Mouse (Mus musculus) CH12.LX (cell line): ENCODE results near the gene Srp9. TPM values are rescaled to one million over a fixed set of nuclear protein-coding genes. Genes with fewer than 3 reads are reported as not detected.

Experiments used
- DNase-seq: peaks from one replicate; pipeline ENCODE4 v3.0.0-alpha.2; 2013; ENCODE audit errors: extremely low read depth
- H3K27ac ChIP-seq: 2 replicates; pipeline ENCODE4 v1.5.1; 2012; ENCODE audit warnings: low read depth, mild to moderate bottlenecking, control low read depth, moderate library complexity; ENCODE audit not compliant: insufficient read depth
- H3K27me3 ChIP-seq: replicated peaks from 2 replicates; pipeline ENCODE3; 2012; ENCODE audit warnings: inconsistent platforms
- H3K36me3 ChIP-seq, 2 experiments: replicated peaks in 1 of 2; 2 replicates each; pipeline versions ENCODE3 to v1.6.1; 2012; ENCODE audit warnings: inconsistent platforms in 1 of 2, low read length in 1 of 2, mild to moderate bottlenecking in 1 of 2, mixed read lengths in 1 of 2, moderate library complexity in 1 of 2; ENCODE audit not compliant: control insufficient read depth in 1 of 2, insufficient read depth in 1 of 2
- H3K4me1 ChIP-seq, 2 experiments: 2 replicates each; pipeline ENCODE4 v1.6.1; 2012; ENCODE audit warnings: inconsistent platforms in 1 of 2, moderate library complexity in 1 of 2; ENCODE audit not compliant: insufficient read depth in 2 of 2, control insufficient read depth in 1 of 2
- H3K4me2 ChIP-seq: 2 replicates; pipeline ENCODE4 v1.6.1; 2012; ENCODE audit warnings: low read depth, mild to moderate bottlenecking, control low read depth; ENCODE audit not compliant: poor library complexity, insufficient read depth, severe bottlenecking
- H3K4me3 ChIP-seq, 3 experiments: fragments of 150-350 bp in 1 of 3; sonication (generic) in 1 of 3; replicated peaks in 1 of 3; 2 replicates each; pipeline versions ENCODE3 to v1.5.1; 2011 to 2012; ENCODE audit warnings: low read depth in 2 of 3, low read length in 2 of 3, mild to moderate bottlenecking in 2 of 3, moderate library complexity in 2 of 3, control low read depth in 1 of 3, improper control_type of control experiment in 1 of 3, inconsistent platforms in 1 of 3, mixed read lengths in 1 of 3; ENCODE audit not compliant: poor library complexity in 1 of 3
- H3K79me2 ChIP-seq: replicated peaks from 2 replicates; pipeline ENCODE4 v1.6.1; 2012; ENCODE audit warnings: mild to moderate bottlenecking, moderate library complexity; ENCODE audit not compliant: control insufficient read depth, poor library complexity, insufficient read depth, severe bottlenecking; ENCODE audit errors: extremely low read depth
- H3K9ac ChIP-seq: 2 replicates; pipeline ENCODE4 v1.6.1; 2012; ENCODE audit warnings: low read depth, mild to moderate bottlenecking, control low read depth, moderate library complexity; ENCODE audit not compliant: insufficient read depth
- H3K9me3 ChIP-seq: replicated peaks from 2 replicates; pipeline ENCODE3; 2012; ENCODE audit warnings: low read length, inconsistent platforms, mixed read lengths
- CHD1 ChIP-seq: IDR thresholded peaks from 2 replicates; pipeline ENCODE4 v1.6.1; 2012; ENCODE audit warnings: low read depth, low read length, improper control_type of control experiment, inconsistent platforms
- CHD2 ChIP-seq: IDR thresholded peaks from 2 replicates; pipeline ENCODE4 v1.6.1; 2011; ENCODE audit warnings: low read length, improper control_type of control experiment
- CTCF ChIP-seq, 2 experiments: IDR thresholded peaks in 1 of 2; conservative IDR thresholded peaks in 1 of 2; 2 replicates each; pipeline ENCODE4 v1.5.1; 2011 to 2012; ENCODE audit warnings: low read depth in 2 of 2, low read length in 2 of 2, improper control_type of control experiment in 1 of 2, inconsistent platforms in 1 of 2, mild to moderate bottlenecking in 1 of 2, moderate library complexity in 1 of 2
- E2F4 ChIP-seq: IDR thresholded peaks from 2 replicates; pipeline ENCODE4 v1.6.1; 2011; ENCODE audit warnings: low read depth, low read length, improper control_type of control experiment; ENCODE audit not compliant: insufficient replicate concordance
- ELF1 ChIP-seq: IDR thresholded peaks from 2 replicates; pipeline ENCODE4 v1.6.1; 2014; ENCODE audit warnings: low read depth, mild to moderate bottlenecking, inconsistent platforms, low read length, improper control_type of control experiment
- EP300 ChIP-seq: IDR thresholded peaks from 2 replicates; pipeline ENCODE4 v1.6.1; 2011; ENCODE audit warnings: low read length, improper control_type of control experiment
- GABPA ChIP-seq: IDR thresholded peaks from 2 replicates; pipeline ENCODE4 v1.6.1; 2012; ENCODE audit warnings: low read depth, low read length, improper control_type of control experiment, inconsistent platforms; ENCODE audit not compliant: insufficient replicate concordance
- IRF4 ChIP-seq: IDR thresholded peaks from 2 replicates; pipeline ENCODE4 v1.6.1; 2014; ENCODE audit warnings: low read depth, mild to moderate bottlenecking, inconsistent platforms, low read length, improper control_type of control experiment
- JUND ChIP-seq: conservative IDR thresholded peaks from 2 replicates; pipeline ENCODE4 v1.6.1; 2011; ENCODE audit warnings: low read depth, low read length, improper control_type of control experiment
- MAX ChIP-seq: IDR thresholded peaks from 2 replicates; pipeline ENCODE4 v1.6.1; 2011; ENCODE audit warnings: low read length, improper control_type of control experiment
- MAZ ChIP-seq: IDR thresholded peaks from 2 replicates; pipeline ENCODE4 v1.6.1; 2012; ENCODE audit warnings: low read depth, mild to moderate bottlenecking, inconsistent platforms, low read length, improper control_type of control experiment, moderate library complexity
- NELFE ChIP-seq: IDR thresholded peaks from 2 replicates; pipeline ENCODE4 v1.6.1; 2011; ENCODE audit warnings: low read depth, low read length, improper control_type of control experiment
- PAX5 ChIP-seq: IDR thresholded peaks from 2 replicates; pipeline ENCODE4 v1.6.1; 2012; ENCODE audit warnings: low read length, inconsistent platforms, mixed read lengths
- POLR2AphosphoS2 ChIP-seq: IDR thresholded peaks from 2 replicates; pipeline ENCODE4 v1.6.1; 2011; ENCODE audit warnings: low read depth, low read length, improper control_type of control experiment
- RAD21 ChIP-seq: IDR thresholded peaks from 2 replicates; pipeline ENCODE4 v1.6.1; 2011; ENCODE audit warnings: low read depth, mild to moderate bottlenecking, low read length, improper control_type of control experiment, moderate library complexity
- RCOR1 ChIP-seq: conservative IDR thresholded peaks from 2 replicates; pipeline ENCODE4 v1.6.1; 2012; ENCODE audit warnings: low read depth, mild to moderate bottlenecking, inconsistent platforms, low read length, improper control_type of control experiment
- SIN3A ChIP-seq: IDR thresholded peaks from 2 replicates; pipeline ENCODE4 v1.6.1; 2012; ENCODE audit warnings: low read length, improper control_type of control experiment, inconsistent platforms
- TBP ChIP-seq: conservative IDR thresholded peaks from 2 replicates; pipeline ENCODE4 v1.6.1; 2011; ENCODE audit warnings: low read depth, low read length, improper control_type of control experiment
- UBTF ChIP-seq: IDR thresholded peaks from 2 replicates; pipeline ENCODE4 v1.6.1; 2012; ENCODE audit warnings: low read depth, mild to moderate bottlenecking, inconsistent platforms, low read length, improper control_type of control experiment, moderate library complexity
- USF2 ChIP-seq: conservative IDR thresholded peaks from 2 replicates; pipeline ENCODE4 v1.6.1; 2011; ENCODE audit warnings: low read depth, low read length, improper control_type of control experiment
- ZKSCAN1 ChIP-seq: IDR thresholded peaks from 2 replicates; pipeline ENCODE4 v1.6.1; 2012; ENCODE audit warnings: low read depth, inconsistent platforms, low read length, improper control_type of control experiment, borderline replicate concordance
- ZMIZ1 ChIP-seq: IDR thresholded peaks from 2 replicates; pipeline ENCODE4 v1.6.1; 2012; ENCODE audit warnings: low read depth, mild to moderate bottlenecking, inconsistent platforms, low read length, improper control_type of control experiment
- ZNF384 ChIP-seq: IDR thresholded peaks from 2 replicates; pipeline ENCODE4 v1.6.1; 2012; ENCODE audit warnings: low read depth, low read length, improper control_type of control experiment, inconsistent platforms
- dilution Hi-C: fragments of 300-500 bp; cut with MboI; formaldehyde crosslinking; loops from 2 replicates; pipeline ENCODE4 v1.14.3; 2020; ENCODE audit warnings: low sequenced_read_pairs; ENCODE audit not compliant: extremely low pct_unique_long_range_greater_than_20kb, extremely low pct_ligation_motif_present
- in situ Hi-C: fragments of 300-500 bp; cut with MboI; formaldehyde crosslinking; loops from 3 replicates; pipeline ENCODE4 v1.14.3; 2019; ENCODE audit warnings: low sequenced_read_pairs, low pct_ligation_motif_present, low pct_unique_long_range_greater_than_20kb, mixed read lengths
- polyA plus RNA-seq: library from polyadenylated mRNA; unstranded; fragments of >175 nt; gene quantifications from 2 replicates; pipeline ENCODE4 v1.2.1, GENCODE M21; 2012; ENCODE audit warnings: low read depth; ENCODE audit not compliant: insufficient read length
- total RNA-seq, 2 experiments: library from RNA; depleted of rRNA; stranded (reverse); fragments of 300-350 nt in 1 of 2; fragments of >200 nt in 1 of 2; gene quantifications; 2 replicates each; pipeline ENCODE4 v1.2.3; 2012 to 2014

Srp9 gene
- total and polyA plus RNA-seq, 3 experiments: 135 to 221 (median 138) TPM

- H3K9ac ChIP-seq: no peak overlapping the region
- H3K4me1 ChIP-seq: peaks cover 0 to 3% of the 10 kb centered on the region in 2 experiments; a peak in 2 of 4 replicates
- peaks cover 1% of the 10 kb centered on the region for H3K27me3 ChIP-seq
- no peak overlapping the region for H3K4me2 ChIP-seq
- DNase-seq: no peak
- no peak overlapping the region for H3K27ac ChIP-seq
- in situ Hi-C loops: no loop called here
- no peaks in the 10 kb centered on the region for H3K79me2 ChIP-seq
- no peaks in the 10 kb centered on the region for H3K36me3 ChIP-seq
- no peak for TF ChIP-seq CHD1
- no peak for TF ChIP-seq UBTF
- TF ChIP-seq JUND: no peak
- TF ChIP-seq PAX5: no peak
- TF ChIP-seq ZMIZ1: no peak
- no peak for TF ChIP-seq ZKSCAN1
- TF ChIP-seq IRF4: no peak
- no peak for TF ChIP-seq CHD2
- TF ChIP-seq ELF1: no peak
- no peak for TF ChIP-seq USF2
- no peak for TF ChIP-seq MAZ
- TF ChIP-seq TBP: no peak
- TF ChIP-seq EP300: no peak
- TF ChIP-seq RAD21: no peak
- no peaks in the 10 kb centered on the region for H3K9me3 ChIP-seq
- no peak overlapping the region for H3K4me3 ChIP-seq
- dilution Hi-C loops: no loop called here
These were observed 35.0 kb downstream of the Srp9 start for GRCm38 (mm10) chr1:182159575-182159974.

DNA sequence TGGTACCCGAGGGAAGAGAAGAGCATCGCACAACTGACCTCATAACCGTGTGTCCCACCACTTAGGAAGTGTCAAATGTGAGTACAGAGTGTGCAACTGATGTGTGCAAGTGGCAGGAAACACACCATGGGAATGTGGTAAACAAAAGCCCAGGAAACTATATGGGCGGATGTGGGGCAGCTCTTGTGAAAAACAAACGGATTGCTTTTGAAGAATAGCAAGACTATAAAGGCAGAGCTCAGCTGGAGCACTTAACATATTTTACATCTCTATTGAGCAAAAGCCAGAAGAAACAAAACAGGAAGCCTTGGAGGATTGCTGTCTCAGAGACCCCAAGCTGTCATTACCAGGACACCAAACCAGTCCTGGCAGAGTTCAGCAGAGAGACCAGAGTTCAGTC lies 38.4 kb downstream of the Srp9 start:
- Histone ChIP-seq H3K36me3 (no peaks in the 10 kb centered on the region), H3K4me2 (no peak overlapping the region), H3K4me3 (no peak overlapping the region), H3K9ac (no peak overlapping the region), H3K79me2 (no peaks in the 10 kb centered on the region), H3K27ac (no peak overlapping the region), H3K27me3 (peaks cover 11% of the 10 kb centered on the region), H3K4me1 (no peaks in the 10 kb centered on the region), H3K9me3 (no peaks in the 10 kb centered on the region)
- no peak for DNase-seq
- dilution Hi-C loops: no loop called here
- no peak for TF ChIP-seq GABPA
- TF ChIP-seq SIN3A: no peak
- no peak for TF ChIP-seq ZNF384
- TF ChIP-seq CTCF (conservative IDR thresholded peaks at IDR 0.05 in 1 of 2, IDR thresholded peaks at IDR 0.05 in 1 of 2; ENCODE audit: low read depth in 2 of 2, low read length in 2 of 2): no peak
- no peak for TF ChIP-seq UBTF
- TF ChIP-seq ZKSCAN1: no peak
- TF ChIP-seq RCOR1: no peak
- no peak for TF ChIP-seq NELFE
- no peak for TF ChIP-seq TBP
- no peak for TF ChIP-seq POLR2AphosphoS2
- TF ChIP-seq MAX: no peak
- TF ChIP-seq JUND: no peak
- TF ChIP-seq CHD2: no peak
- no peak for TF ChIP-seq E2F4
- TF ChIP-seq RAD21: no peak
- in situ Hi-C loops: no loop called here
